Mouse (Mus musculus) ES-E14 (cell line): ENCODE results near the gene Phldb2.

Experiments used
- HCFC1 ChIP-seq: IDR thresholded peaks from 2 replicates; pipeline ENCODE4 v1.6.1; 2012; ENCODE audit warnings: low read length, inconsistent platforms, borderline replicate concordance; ENCODE audit not compliant: insufficient read depth
- ZC3H11A ChIP-seq: IDR thresholded peaks from 2 replicates; pipeline ENCODE4 v1.6.1; 2012; ENCODE audit warnings: low read depth, mild to moderate bottlenecking, inconsistent platforms, low read length, borderline replicate concordance

DNA sequence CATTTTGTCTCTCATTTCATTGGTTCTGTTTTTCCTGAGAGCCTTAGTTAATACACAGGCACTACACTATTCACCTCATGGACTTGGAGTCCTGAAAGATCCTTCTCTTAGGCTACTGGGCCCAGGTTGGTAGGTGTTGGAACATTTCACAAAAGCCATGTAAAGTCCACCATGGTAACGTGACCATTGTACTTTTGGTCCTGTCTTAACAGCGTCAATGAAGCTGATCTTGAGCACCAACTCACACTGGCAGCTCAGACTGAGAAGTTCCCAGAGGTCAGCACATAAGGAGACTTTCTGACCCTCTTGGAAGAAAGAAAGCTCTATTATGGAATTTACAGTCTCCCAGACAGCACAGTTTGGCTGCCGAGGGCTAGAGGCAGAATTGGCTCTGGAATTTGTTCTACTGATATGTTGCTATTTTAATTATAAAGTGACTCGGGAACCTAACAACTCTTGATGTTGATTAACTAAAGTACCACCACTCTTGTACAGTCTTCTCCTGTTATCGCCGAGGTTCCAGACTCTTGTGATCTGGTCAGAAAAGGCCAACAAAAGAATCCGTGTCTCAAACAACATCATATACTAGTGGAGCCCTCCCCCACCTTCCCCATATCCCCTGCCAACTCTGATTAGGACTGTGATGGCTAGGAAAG, 72.1 kb downstream of the Phldb2 start:
- no peak for TF ChIP-seq ZC3H11A
- TF ChIP-seq HCFC1, result no peak
